Mouse (Mus musculus) liver, postnatal 0 days (tissue): Measurements from ENCODE around the gene Ovca2.
A peak's percentile ranks its signal among the peaks of the same experiment; 100 is the strongest.

Experiments used
- CTCF ChIP-seq: sonication (generic); IDR thresholded peaks from 2 replicates; pipeline ENCODE4 v1.5.1; 2016; ENCODE audit warnings: antibody characterized with exemption, low read depth
- EP300 ChIP-seq: IDR thresholded peaks from 2 replicates; pipeline ENCODE4 v1.6.1; 2016; ENCODE audit warnings: antibody characterized with exemption, low read depth, mild to moderate bottlenecking

DNA sequence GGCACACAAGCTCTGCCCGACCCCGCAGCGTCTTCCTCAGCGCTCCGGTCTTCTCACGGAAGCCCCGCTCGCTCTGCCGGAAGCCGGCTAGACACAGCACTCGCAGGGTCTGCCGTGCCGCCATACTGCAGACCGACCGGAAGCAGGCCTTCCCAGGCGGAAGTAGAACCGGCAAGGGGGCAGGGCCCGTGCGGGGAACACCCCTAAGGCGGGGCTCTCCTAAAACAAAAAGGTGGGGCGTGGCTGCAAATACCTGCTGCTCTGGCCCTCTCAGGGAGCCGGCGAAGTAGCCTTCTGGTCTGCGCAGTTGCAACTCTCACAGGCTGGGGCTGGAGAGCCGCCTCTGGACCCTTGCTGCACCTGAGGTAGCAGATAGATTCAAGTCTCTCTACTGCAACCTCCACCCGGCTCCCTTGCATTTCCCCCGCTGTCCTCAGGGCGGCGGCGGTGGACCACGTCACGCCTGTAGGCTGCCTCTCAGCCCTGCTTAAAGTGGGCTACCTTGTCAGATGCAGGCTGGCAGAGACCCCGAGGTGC is at the start of gene Ovca2:
- TF ChIP-seq CTCF, result peak; percentile 94
- TF ChIP-seq EP300, result no peak
